Mouse (Mus musculus): ENCODE results near the gene Sh2d7. TPM values are rescaled to one million over a fixed set of nuclear protein-coding genes. Genes with fewer than 3 reads are reported as not detected.
"Not testable (repeated sequence)": the region's sequence is repeated elsewhere in the genome, so short reads cannot be mapped to it uniquely, and the experiment has no call there.

Sh2d7 gene
- total RNA-seq, 2 experiments from 2014 or later: not detected

DNA sequence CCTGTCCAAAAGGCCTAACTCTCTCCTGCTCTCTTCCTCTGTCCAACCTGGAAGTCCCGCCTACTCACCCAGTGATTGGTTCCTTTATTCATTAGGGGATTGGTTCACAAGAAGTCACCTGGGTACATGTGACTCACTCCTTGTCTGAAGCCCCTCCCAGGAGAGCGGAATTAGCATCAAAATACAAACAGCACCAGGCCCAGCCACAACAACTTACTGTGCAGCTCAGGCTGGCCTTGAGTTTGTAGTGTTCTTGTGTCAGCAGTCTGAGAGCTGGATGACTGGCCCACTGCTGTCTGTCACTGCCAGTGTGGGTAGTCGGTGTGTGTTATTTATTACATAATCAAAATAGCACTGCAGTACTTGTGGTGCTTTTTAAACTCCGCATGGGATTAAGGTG lies 54.9 kb downstream of the Sh2d7 start:
- DNase-seq; intact Hi-C loops (cut with DNase I; ENCODE audit: low total_unique reads): not testable (repeated sequence)

Other genes with a start within 250 kb of the Sh2d7 start
- 1 to 10 TPM; 3.8 to 5.0 TPM for gene Dmxl2, start 37.4 kb upstream of the Sh2d7 start, total RNA-seq (2021)
- 10 to 100 TPM; 38.0 to 41.9 TPM for gene Cib2, start 21.2 kb downstream of the Sh2d7 start, total RNA-seq (2021)
- gene Idh3a, start 47.4 kb downstream of the Sh2d7 start, total RNA-seq (2021): 100 to 1,000 TPM; 416 to 493 TPM
- under 1 TPM; 0.27 to 0.45 TPM for gene Acsbg1, start 122.9 kb downstream of the Sh2d7 start, total RNA-seq (2021)
- 10 to 100 TPM; 39.8 to 58.3 TPM for gene Dnaja4, start 159.9 kb downstream of the Sh2d7 start, total RNA-seq (2021)
- 10 to 100 TPM; 18.4 to 22.7 TPM for gene Wdr61, start 195.5 kb downstream of the Sh2d7 start, total RNA-seq (2021)
- gene Crabp1, start 225.8 kb downstream of the Sh2d7 start, total RNA-seq (2021): 1 to 10 TPM; 1.4 to 1.7 TPM

All from gastrocnemius, postnatal 14 days (tissue).